Mouse (Mus musculus): ENCODE measurements around the gene F2r. TPM values are rescaled to one million over a fixed set of nuclear protein-coding genes. Genes with fewer than 3 reads are reported as not detected.

The F2r gene
- total RNA-seq, 4 experiments from 2014 or later, result 3.7 to 5.0 (median 4.5) TPM

Other genes with a start within 250 kb of the F2r start
- gene Aggf1, start 243.1 kb downstream of the F2r start, total RNA-seq (2022), result 10 to 100 TPM; 46.3 to 49.9 (median 48.2) TPM
- 10 to 100 TPM; 18.4 to 24.3 (median 20.9) TPM for gene Crhbp, start 173.6 kb downstream of the F2r start, total RNA-seq (2022)
- not detected for gene S100z, start 139.8 kb downstream of the F2r start, total RNA-seq (2022)
- gene F2rl1, start 93.3 kb downstream of the F2r start, total RNA-seq (2022), result under 1 TPM; 0.13 to 0.44 (median 0.26) TPM
- gene F2rl2, start 78.4 kb upstream of the F2r start, total RNA-seq (2022), result 1 to 10 TPM in 1 of 4 experiments, under 1 TPM in 3; 0.80 to 1.2 (median 0.96) TPM